Mouse (Mus musculus): ENCODE measurements at regions not wholly inside any gene's neighbourhood (a gene's known extent, or its start where the extent isn't known, plus 50 kb on each side); places are given as distances from the start of the nearest gene placed in this dataset.

DNA sequence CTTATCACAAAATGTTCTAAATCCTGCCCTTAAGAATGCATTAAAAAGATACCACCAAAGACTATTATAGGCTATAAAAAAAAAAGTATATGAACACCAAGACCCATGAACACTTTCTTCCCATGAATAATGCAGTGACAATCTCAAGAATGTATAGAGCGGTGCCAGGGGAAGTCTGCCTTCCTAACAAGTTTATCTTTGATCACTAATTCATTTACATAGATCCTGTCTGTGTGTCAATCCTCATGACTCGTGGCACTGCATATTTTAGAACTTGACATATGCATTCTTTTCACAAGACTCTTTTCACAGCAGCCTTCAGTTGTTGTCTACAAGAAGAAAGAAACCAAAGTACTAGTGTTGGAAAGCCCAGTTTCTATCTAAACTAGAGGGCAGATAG lies 373.4 kb upstream of the Gm9747 start:
- Histone ChIP-seq H3ac (ENCODE audit: control insufficient read depth, insufficient read length, low read depth) (no peak overlapping the region), H3K79me2 (ENCODE audit: control insufficient read depth, insufficient read depth) (no peaks in the 10 kb centered on the region), H3K4me3 (ENCODE audit: insufficient read depth, poor library complexity, severe bottlenecking) (no peak overlapping the region), H3K36me3 (ENCODE audit: control insufficient read depth, insufficient read depth) (no peaks in the 10 kb centered on the region), H3K27me3 (ENCODE audit: control insufficient read depth, insufficient read depth, insufficient read length) (no peaks in the 10 kb centered on the region), H3K79me3 (ENCODE audit: low read depth) (no peaks in the 10 kb centered on the region)
- no peak for TF ChIP-seq CEBPB (IDR thresholded peaks at IDR 0.05; ENCODE audit: low read depth)
- no peak for TF ChIP-seq USF1 (IDR thresholded peaks at IDR 0.05; ENCODE audit: low read depth)
- TF ChIP-seq CTCF (IDR thresholded peaks at IDR 0.05; ENCODE audit: control insufficient read depth, insufficient read depth, insufficient read length), result no peak
- TF ChIP-seq MYOD1 (IDR thresholded peaks at IDR 0.05; ENCODE audit: control insufficient read depth, insufficient read length, low read depth), result no peak
- TF ChIP-seq MAX (IDR thresholded peaks at IDR 0.05), result no peak
- no peak for TF ChIP-seq FOSL1 (IDR thresholded peaks at IDR 0.05; ENCODE audit: insufficient read depth, low read length, poor library complexity, severe bottlenecking)
- TF ChIP-seq MYOG (IDR thresholded peaks at IDR 0.05; ENCODE audit: control insufficient read depth, extremely low read depth, insufficient read length), result no peak

DNA sequence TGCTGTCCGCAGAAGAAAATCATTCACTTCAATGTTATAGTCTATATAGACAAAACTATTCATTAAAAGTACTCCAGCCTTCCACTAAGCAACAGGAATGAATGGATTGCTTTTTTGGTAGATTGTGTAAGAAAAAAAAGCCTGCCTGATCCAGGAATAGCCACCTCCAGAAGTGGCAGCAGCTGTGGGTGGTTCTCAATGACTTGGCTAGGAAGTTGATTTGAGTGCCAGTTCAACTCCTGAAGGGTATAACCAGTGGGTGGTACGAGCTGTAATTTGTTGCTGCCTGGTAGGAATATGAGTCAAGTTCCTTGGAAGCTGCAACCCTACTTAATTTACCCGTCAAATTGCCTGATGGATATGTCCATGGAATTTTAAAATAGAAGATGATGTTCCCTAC lies 368.3 kb upstream of the Gm9747 start:
- no peak overlapping the region for H3ac ChIP-seq (ENCODE audit: control insufficient read depth, insufficient read length, low read depth)
- TF ChIP-seq FOSL1 (IDR thresholded peaks at IDR 0.05; ENCODE audit: insufficient read depth, low read length, poor library complexity, severe bottlenecking) (no peak), CEBPB (IDR thresholded peaks at IDR 0.05; ENCODE audit: low read depth) (no peak), MYOG (IDR thresholded peaks at IDR 0.05; ENCODE audit: control insufficient read depth, extremely low read depth, insufficient read length) (no peak), CTCF (IDR thresholded peaks at IDR 0.05; ENCODE audit: control insufficient read depth, insufficient read depth, insufficient read length) (no peak), MAX (IDR thresholded peaks at IDR 0.05) (no peak), MYOD1 (IDR thresholded peaks at IDR 0.05; ENCODE audit: control insufficient read depth, insufficient read length, low read depth) (no peak), USF1 (IDR thresholded peaks at IDR 0.05; ENCODE audit: low read depth) (no peak)
- no peaks in the 10 kb centered on the region for H3K79me2 ChIP-seq (ENCODE audit: control insufficient read depth, insufficient read depth)

GRCm38 (mm10) chr1:81886940-81887531 lies 345.9 kb upstream of the Gm9747 start:
- Histone ChIP-seq H3K27me3 (ENCODE audit: control insufficient read depth, insufficient read depth, insufficient read length) (no peaks in the 10 kb centered on the region), H3K36me3 (ENCODE audit: control insufficient read depth, insufficient read depth) (no peaks in the 10 kb centered on the region), H3K79me2 (ENCODE audit: control insufficient read depth, insufficient read depth) (no peaks in the 10 kb centered on the region), H3K4me3 (ENCODE audit: insufficient read depth, poor library complexity, severe bottlenecking) (no peak overlapping the region), H3ac (ENCODE audit: control insufficient read depth, insufficient read length, low read depth) (no peak overlapping the region), H3K79me3 (ENCODE audit: low read depth) (no peaks in the 10 kb centered on the region)
- no peak for TF ChIP-seq FOSL1 (IDR thresholded peaks at IDR 0.05; ENCODE audit: insufficient read depth, low read length, poor library complexity, severe bottlenecking)
- no peak for TF ChIP-seq CTCF (IDR thresholded peaks at IDR 0.05; ENCODE audit: control insufficient read depth, insufficient read depth, insufficient read length)
- no peak for TF ChIP-seq CEBPB (IDR thresholded peaks at IDR 0.05; ENCODE audit: low read depth)
- TF ChIP-seq MYOD1 (IDR thresholded peaks at IDR 0.05; ENCODE audit: control insufficient read depth, insufficient read length, low read depth), result no peak
- no peak for TF ChIP-seq MYOG (IDR thresholded peaks at IDR 0.05; ENCODE audit: control insufficient read depth, extremely low read depth, insufficient read length)
- TF ChIP-seq MAX (IDR thresholded peaks at IDR 0.05), result no peak
- TF ChIP-seq USF1 (IDR thresholded peaks at IDR 0.05; ENCODE audit: low read depth), result no peak

More for the DNA sequence above, 368.3 kb upstream of the Gm9747 start:
- no peak overlapping the region for H3K4me3 ChIP-seq (ENCODE audit: insufficient read depth, poor library complexity, severe bottlenecking)
- H3K27me3 ChIP-seq (ENCODE audit: control insufficient read depth, insufficient read depth, insufficient read length), result no peaks in the 10 kb centered on the region
- no peaks in the 10 kb centered on the region for H3K79me3 ChIP-seq (ENCODE audit: low read depth)
- no peaks in the 10 kb centered on the region for H3K36me3 ChIP-seq (ENCODE audit: control insufficient read depth, insufficient read depth)

DNA sequence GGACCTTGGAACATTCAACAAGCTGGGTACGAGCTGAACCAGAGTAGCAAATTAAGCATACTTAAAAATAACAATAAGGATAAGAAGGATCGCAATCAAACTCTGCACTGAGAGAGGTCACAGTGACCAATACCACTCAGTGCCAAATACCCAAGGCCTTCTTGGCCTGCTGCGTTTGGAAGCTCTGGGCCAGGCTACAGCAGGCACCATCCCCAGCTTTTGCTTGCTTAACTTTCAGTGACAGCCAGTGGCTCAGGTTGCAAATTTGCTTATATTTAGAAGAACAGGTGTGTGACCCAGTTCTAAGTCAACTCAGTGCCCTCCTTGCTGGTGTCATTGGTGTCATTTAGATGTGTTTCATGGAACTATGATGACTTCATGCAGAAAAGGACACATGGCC lies 335.7 kb upstream of the Gm9747 start:
- no peaks in the 10 kb centered on the region for H3K79me3 ChIP-seq (ENCODE audit: low read depth)
- H3K4me3 ChIP-seq (ENCODE audit: insufficient read depth, poor library complexity, severe bottlenecking), result no peak overlapping the region
- no peaks in the 10 kb centered on the region for H3K36me3 ChIP-seq (ENCODE audit: control insufficient read depth, insufficient read depth)
- H3K79me2 ChIP-seq (ENCODE audit: control insufficient read depth, insufficient read depth), result no peaks in the 10 kb centered on the region
- no peak for TF ChIP-seq FOSL1 (IDR thresholded peaks at IDR 0.05; ENCODE audit: insufficient read depth, low read length, poor library complexity, severe bottlenecking)
- no peak for TF ChIP-seq CEBPB (IDR thresholded peaks at IDR 0.05; ENCODE audit: low read depth)
- H3ac ChIP-seq (ENCODE audit: control insufficient read depth, insufficient read length, low read depth), result no peak overlapping the region
- no peaks in the 10 kb centered on the region for H3K27me3 ChIP-seq (ENCODE audit: control insufficient read depth, insufficient read depth, insufficient read length)

GRCm38 (mm10) chr1:81900843-81901242 lies 332.1 kb upstream of the Gm9747 start:
- TF ChIP-seq CTCF (IDR thresholded peaks at IDR 0.05; ENCODE audit: control insufficient read depth, insufficient read depth, insufficient read length) (no peak), USF1 (IDR thresholded peaks at IDR 0.05; ENCODE audit: low read depth) (no peak), CEBPB (IDR thresholded peaks at IDR 0.05; ENCODE audit: low read depth) (no peak), MYOG (IDR thresholded peaks at IDR 0.05; ENCODE audit: control insufficient read depth, extremely low read depth, insufficient read length) (no peak), MYOD1 (IDR thresholded peaks at IDR 0.05; ENCODE audit: control insufficient read depth, insufficient read length, low read depth) (no peak), MAX (IDR thresholded peaks at IDR 0.05) (no peak), FOSL1 (IDR thresholded peaks at IDR 0.05; ENCODE audit: insufficient read depth, low read length, poor library complexity, severe bottlenecking) (no peak)
- H3K27me3 ChIP-seq (ENCODE audit: control insufficient read depth, insufficient read depth, insufficient read length), result no peaks in the 10 kb centered on the region
- no peaks in the 10 kb centered on the region for H3K36me3 ChIP-seq (ENCODE audit: control insufficient read depth, insufficient read depth)
- H3K79me3 ChIP-seq (ENCODE audit: low read depth), result no peaks in the 10 kb centered on the region
- H3K4me3 ChIP-seq (ENCODE audit: insufficient read depth, poor library complexity, severe bottlenecking), result no peak overlapping the region
- H3ac ChIP-seq (ENCODE audit: control insufficient read depth, insufficient read length, low read depth), result no peak overlapping the region
- H3K79me2 ChIP-seq (ENCODE audit: control insufficient read depth, insufficient read depth), result no peaks in the 10 kb centered on the region

DNA sequence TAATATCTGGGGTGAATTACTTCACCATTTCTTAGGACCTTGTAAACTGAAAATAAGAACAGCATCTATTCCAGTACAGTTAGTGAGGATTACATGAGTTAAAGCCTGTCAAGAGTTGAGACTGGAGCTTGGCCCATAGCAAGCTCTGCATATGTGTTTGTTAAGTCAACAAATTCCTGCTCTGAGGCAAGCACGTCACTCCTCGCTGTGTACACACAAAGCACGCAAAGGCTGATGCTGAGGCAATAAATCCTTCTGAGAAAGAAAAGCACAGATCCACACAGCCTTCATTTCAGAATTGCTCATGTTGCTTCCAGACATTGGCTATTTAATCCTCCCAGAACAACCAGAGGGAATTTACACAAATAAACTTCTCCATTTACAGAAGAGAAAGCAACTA lies 328.9 kb upstream of the Gm9747 start:
- no peak overlapping the region for H3K4me3 ChIP-seq (ENCODE audit: insufficient read depth, poor library complexity, severe bottlenecking)
- no peaks in the 10 kb centered on the region for H3K79me3 ChIP-seq (ENCODE audit: low read depth)
- TF ChIP-seq CEBPB (IDR thresholded peaks at IDR 0.05; ENCODE audit: low read depth) (no peak), FOSL1 (IDR thresholded peaks at IDR 0.05; ENCODE audit: insufficient read depth, low read length, poor library complexity, severe bottlenecking) (no peak), CTCF (IDR thresholded peaks at IDR 0.05; ENCODE audit: control insufficient read depth, insufficient read depth, insufficient read length) (no peak), MAX (IDR thresholded peaks at IDR 0.05) (no peak), MYOD1 (IDR thresholded peaks at IDR 0.05; ENCODE audit: control insufficient read depth, insufficient read length, low read depth) (no peak), USF1 (IDR thresholded peaks at IDR 0.05; ENCODE audit: low read depth) (no peak), MYOG (IDR thresholded peaks at IDR 0.05; ENCODE audit: control insufficient read depth, extremely low read depth, insufficient read length) (no peak)
- H3K27me3 ChIP-seq (ENCODE audit: control insufficient read depth, insufficient read depth, insufficient read length), result no peaks in the 10 kb centered on the region
- no peak overlapping the region for H3ac ChIP-seq (ENCODE audit: control insufficient read depth, insufficient read length, low read depth)
- no peaks in the 10 kb centered on the region for H3K36me3 ChIP-seq (ENCODE audit: control insufficient read depth, insufficient read depth)
- H3K79me2 ChIP-seq (ENCODE audit: control insufficient read depth, insufficient read depth), result no peaks in the 10 kb centered on the region
